Mouse (Mus musculus): ENCODE results near the gene Zfp229. TPM values are rescaled to one million over a fixed set of nuclear protein-coding genes. Genes with fewer than 3 reads are reported as not detected.

Zfp229 gene
- total and polyA plus RNA-seq, 3 experiments, result 2.3 to 2.6 TPM; not detected in 1

- TF ChIP-seq NRF1 (IDR thresholded peaks at IDR 0.05; ENCODE audit: insufficient read depth, low read depth, low read length, poor library complexity, severe bottlenecking) (peak; percentile 60; the same call in 1 of the 2 replicates), POLR2A (IDR thresholded peaks at IDR 0.05; ENCODE audit: control insufficient read depth in 1 of 2, insufficient read depth in 1 of 2, low read depth in 1 of 2, low read length in 2 of 2, poor library complexity in 1 of 2) (peak; percentile 51 to 85; a peak in 3 of 4 replicates), ZC3H11A (IDR thresholded peaks at IDR 0.05; ENCODE audit: low read depth, low read length) (no peak)
Measured at GRCm38 (mm10) chr17:21707343-21707996, 23.1 kb upstream of the Zfp229 start, which contains the start of gene Zfp760 (continued).

DNA sequence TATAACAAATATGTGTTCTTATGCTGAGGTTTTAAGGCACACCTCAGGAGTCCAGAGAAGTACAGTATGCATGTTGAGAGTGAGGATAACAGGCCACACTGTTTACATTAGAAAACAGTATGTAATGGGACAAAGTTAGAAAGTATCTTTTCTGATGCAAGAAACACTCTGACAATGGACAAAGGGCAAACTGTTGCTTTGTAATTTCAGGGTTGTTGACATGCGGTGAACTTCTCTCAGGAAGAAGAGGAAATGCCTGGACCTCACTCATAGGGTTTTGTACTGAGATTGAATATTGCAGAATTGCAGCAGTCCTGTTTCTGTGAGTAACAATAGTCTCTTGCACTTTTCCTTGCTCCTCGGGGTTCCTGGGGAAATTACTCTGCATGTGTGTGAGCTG lies 22.2 kb upstream of the Zfp229 start:
- H3K4me1 ChIP-seq (ENCODE audit: control insufficient read depth in 1 of 2, insufficient read depth in 2 of 2, low read length in 2 of 2), result peaks cover 0 to 4% of the 10 kb centered on the region in 2 experiments; a peak in 2 of 4 replicates
- peak; percentile 16 for DNase-seq (ENCODE audit: low read depth, low spot score)
- peak overlapping the region; percentile 19; the same call in 1 of the 2 replicates for H3K9ac ChIP-seq (ENCODE audit: control insufficient read depth, low read depth, low read length, poor library complexity, severe bottlenecking)
- H3K27me3 ChIP-seq (ENCODE audit: control insufficient read depth in 1 of 2, insufficient read depth in 2 of 2, low read length in 2 of 2), result no peaks in the 10 kb centered on the region
- H3K36me3 ChIP-seq (ENCODE audit: control insufficient read depth in 1 of 2, insufficient read depth in 2 of 2, low read length in 2 of 2), result peaks cover 0 to 14% of the 10 kb centered on the region in 2 experiments; a peak in 2 of 4 replicates
- no peaks in the 10 kb centered on the region for H3K9me3 ChIP-seq (replicated peaks; ENCODE audit: insufficient read depth, low read length)
- H3K4me3 ChIP-seq (ENCODE audit: control insufficient read depth in 1 of 2, insufficient read depth in 1 of 2, low read depth in 2 of 2, low read length in 2 of 2), result peak overlapping the region; percentile 2 to 88; a peak in 3 of 4 replicates
- TF ChIP-seq MAFK (IDR thresholded peaks at IDR 0.05; ENCODE audit: borderline replicate concordance, low read depth, low read length) (no peak), MXI1 (IDR thresholded peaks at IDR 0.05; ENCODE audit: low read depth, low read length) (no peak), NELFE (IDR thresholded peaks at IDR 0.05; ENCODE audit: low read depth, low read length) (no peak), POLR2AphosphoS2 (IDR thresholded peaks at IDR 0.05; ENCODE audit: low read length) (no peak), KAT2A (conservative IDR thresholded peaks at IDR 0.05; ENCODE audit: low read depth, low read length) (no peak), MYB (IDR thresholded peaks at IDR 0.05; ENCODE audit: low read depth, low read length) (no peak), E2F4 (IDR thresholded peaks at IDR 0.05; ENCODE audit: borderline replicate concordance, low read depth, low read length) (no peak), ZC3H11A (IDR thresholded peaks at IDR 0.05; ENCODE audit: low read depth, low read length) (no peak), TAL1 (IDR thresholded peaks at IDR 0.05; ENCODE audit: low read length) (no peak), JUND (IDR thresholded peaks at IDR 0.05; ENCODE audit: low read depth, low read length) (no peak), TBP (IDR thresholded peaks at IDR 0.05; ENCODE audit: low read depth, low read length) (no peak), MEF2A (IDR thresholded peaks at IDR 0.05; ENCODE audit: extremely low read depth, insufficient replicate concordance, low read depth, low read length, poor library complexity, severe bottlenecking) (no peak), ZKSCAN1 (IDR thresholded peaks at IDR 0.05; ENCODE audit: low read depth, low read length) (no peak)
- no peak overlapping the region for H3K27ac ChIP-seq (ENCODE audit: control insufficient read depth, low read depth, low read length)
- no peaks in the 10 kb centered on the region; the same call in 1 of the 2 replicates for H3K79me2 ChIP-seq (ENCODE audit: control insufficient read depth, insufficient read depth, low read length, poor library complexity)

- DNase-seq (ENCODE audit: low read depth, low spot score), result no peak
- TF ChIP-seq CHD1 (IDR thresholded peaks at IDR 0.05; ENCODE audit: low read depth, low read length), result no peak
- TF ChIP-seq ZNF384 (IDR thresholded peaks at IDR 0.05; ENCODE audit: low read depth, low read length), result peak; percentile 27; the same call in 1 of the 2 replicates
- H3K36me3 ChIP-seq (ENCODE audit: control insufficient read depth in 1 of 2, insufficient read depth in 2 of 2, low read length in 2 of 2), result peaks cover 0 to 6% of the 10 kb centered on the region in 2 experiments; a peak in 2 of 4 replicates
- H3K27me3 ChIP-seq (ENCODE audit: control insufficient read depth in 1 of 2, insufficient read depth in 2 of 2, low read length in 2 of 2), result no peaks in the 10 kb centered on the region
- no peaks in the 10 kb centered on the region for H3K9me3 ChIP-seq (replicated peaks; ENCODE audit: insufficient read depth, low read length)
- peak overlapping the region; percentile 90 to 96 for H3K4me3 ChIP-seq (ENCODE audit: control insufficient read depth in 1 of 2, insufficient read depth in 1 of 2, low read depth in 2 of 2, low read length in 2 of 2)
- H3K79me2 ChIP-seq (ENCODE audit: control insufficient read depth, insufficient read depth, low read length, poor library complexity), result peaks cover 4% of the 10 kb centered on the region; the same call in 1 of the 2 replicates
- peak overlapping the region; percentile 96 for H3K9ac ChIP-seq (ENCODE audit: control insufficient read depth, low read depth, low read length, poor library complexity, severe bottlenecking)
- peaks cover 2 to 3% of the 10 kb centered on the region in 2 experiments; a peak in 2 of 4 replicates for H3K4me1 ChIP-seq (ENCODE audit: control insufficient read depth in 1 of 2, insufficient read depth in 2 of 2, low read length in 2 of 2)
- peak overlapping the region; percentile 78 for H3K27ac ChIP-seq (ENCODE audit: control insufficient read depth, low read depth, low read length)
Measured at GRCm38 (mm10) chr17:21733049-21733448, 2.5 kb downstream of the Zfp229 start.

Data from MEL (cell line).